Mouse (Mus musculus) heart, adult 18-20 months (tissue): ENCODE measurements around the gene Cela3a. TPM values are rescaled to one million over a fixed set of nuclear protein-coding genes. Genes with fewer than 3 reads are reported as not detected.
A peak's percentile ranks its signal among the peaks of the same experiment; 100 is the strongest.
"Not testable (repeated sequence)": the region's sequence is repeated elsewhere in the genome, so short reads cannot be mapped to it uniquely, and the experiment has no call there.

Experiments
- DNase-seq, 2 experiments: peaks; one replicate each; pipeline ENCODE4 v3.0.0; 2021 to 2022; ENCODE audit warnings: mixed read lengths in 1 of 2
- long read RNA-seq, 2 experiments: library from polyadenylated mRNA; stranded (forward); transcript quantifications; one replicate each; pipeline ENCODE4 v2.0.0; 2021
- total RNA-seq, 2 experiments: library from RNA; stranded (reverse); gene quantifications; 2 replicates each; pipeline ENCODE4 v1.2.3; 2021

Gene Cela3a
- total RNA-seq = not detected
- long read RNA-seq, experiment 1 = 0 reads
- long read RNA-seq, experiment 2 = 0 reads

DNA sequence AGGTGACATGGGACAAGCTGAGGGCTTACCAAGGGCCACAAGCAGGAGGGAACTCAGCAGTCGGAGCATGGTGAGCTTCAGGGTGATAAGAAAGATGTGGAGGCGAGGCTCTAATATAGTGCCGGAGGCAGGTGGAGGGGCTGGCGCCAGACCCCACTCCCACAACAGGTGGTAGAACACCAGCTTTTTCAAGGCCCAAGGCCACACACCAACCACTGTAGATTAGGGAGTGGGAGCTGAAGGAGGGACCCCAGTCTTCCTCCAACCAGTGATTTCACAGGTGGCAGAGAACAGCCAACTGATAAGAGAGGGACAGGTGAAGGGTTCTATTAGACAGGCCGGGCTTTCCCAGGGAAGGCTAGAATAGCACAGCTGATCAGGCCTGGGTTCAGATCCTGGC is at the start of gene Cela3a:
Gene Cela3a, minus strand, starts transcription at position 101 of the 400 bp plus-strand sequence.
- no peak for DNase-seq

DNA sequence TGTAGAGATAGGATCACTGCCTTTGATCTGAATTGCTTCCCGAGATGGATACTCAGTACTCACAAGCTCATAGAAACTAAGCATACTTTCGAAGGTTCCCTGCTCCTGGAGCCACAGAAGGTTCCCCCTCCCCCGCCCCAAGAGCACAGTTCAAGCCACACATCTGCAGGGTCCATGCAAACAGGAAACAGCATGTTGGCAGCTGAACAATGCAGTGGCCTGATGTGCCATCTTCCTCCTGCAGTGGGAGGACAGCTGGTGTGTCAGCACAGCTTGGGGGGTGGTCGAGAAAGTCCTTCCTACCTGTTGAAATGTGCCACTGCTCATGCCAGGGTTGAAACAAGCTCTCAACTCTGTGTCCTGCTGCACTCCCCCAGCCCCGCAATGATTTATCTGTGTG is 49.3 kb upstream of the Cela3a start:
- no peak for DNase-seq

GRCm38 (mm10) chr4:137458310-137458709 is 48.7 kb upstream of the Cela3a start:
- DNase-seq = no peak

DNA sequence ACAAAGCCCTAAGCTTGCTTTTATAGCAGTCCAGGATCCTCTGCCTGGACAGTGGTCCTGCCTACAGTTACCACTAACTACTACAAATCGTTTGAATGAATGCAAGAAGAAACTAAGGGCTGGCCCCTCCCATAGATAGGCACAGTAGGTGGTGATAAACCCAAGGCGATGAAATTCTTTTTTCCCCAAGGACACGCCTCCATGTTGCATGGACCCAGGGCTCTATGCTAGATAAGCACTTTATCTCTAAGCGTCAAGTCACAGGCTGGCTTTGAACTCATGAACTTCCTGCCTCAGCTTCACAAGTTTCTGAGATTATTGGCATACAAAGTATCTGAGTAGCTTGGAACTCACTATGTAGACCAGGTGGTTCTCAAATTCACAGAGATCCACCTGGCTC is 47.7 kb upstream of the Cela3a start:
- DNase-seq = no peak

GRCm38 (mm10) chr4:137456581-137456980 is 47.0 kb upstream of the Cela3a start:
- DNase-seq = no peak

DNA sequence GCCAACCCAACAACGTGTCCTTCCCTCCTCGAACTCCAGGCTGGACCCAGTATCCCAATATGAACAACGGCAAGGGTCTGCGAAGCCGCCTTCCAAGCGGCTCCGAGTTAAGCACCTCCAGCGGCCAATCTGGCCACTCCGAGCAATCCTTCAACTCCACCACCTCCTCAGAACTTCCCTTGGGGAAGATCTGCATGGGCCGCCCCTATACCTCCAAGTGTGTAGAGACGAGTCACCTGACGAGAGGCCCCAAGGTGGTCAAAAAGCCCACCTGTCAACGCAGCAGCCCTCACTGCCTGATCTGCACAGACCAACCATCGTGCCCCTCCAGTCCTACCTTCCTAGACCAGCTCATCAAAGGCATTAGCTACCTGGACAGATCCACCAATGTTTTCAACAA is 45.0 kb upstream of the Cela3a start:
- DNase-seq = no peak

GRCm38 (mm10) chr4:137453234-137453767 is 43.7 kb upstream of the Cela3a start, which contains the start of gene 1700013G24Rik:
1700013G24Rik (plus strand) TSS chr4:137453284.
- no peak for DNase-seq

- DNase-seq = no peak
These were observed 42.6 kb upstream of the Cela3a start for GRCm38 (mm10) chr4:137452190-137452589.

- DNase-seq = peak; percentile 61 to 68
These were observed 40.1 kb upstream of the Cela3a start for GRCm38 (mm10) chr4:137449715-137450114.

DNA sequence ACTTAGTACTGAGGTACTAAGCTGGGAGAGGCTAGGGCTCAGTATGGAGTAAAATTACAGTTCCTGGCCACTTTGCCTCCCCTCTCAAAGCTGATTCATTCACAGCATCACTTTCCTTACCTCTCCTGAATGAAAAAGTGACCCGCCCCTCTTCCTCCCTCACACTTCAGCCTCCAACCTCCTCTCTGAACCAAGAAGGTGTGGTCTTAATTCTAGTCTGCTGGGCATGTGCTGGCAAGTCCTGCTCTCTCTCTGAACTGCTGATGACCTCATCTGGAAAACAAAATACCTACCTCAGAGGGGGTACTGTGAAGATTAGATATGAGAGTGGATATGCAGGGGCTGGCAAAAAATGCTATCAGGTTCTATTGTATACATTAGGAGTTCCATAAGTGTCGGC is 39.5 kb upstream of the Cela3a start:
- DNase-seq = no peak

GRCm38 (mm10) chr4:137448641-137449040 is 39.0 kb upstream of the Cela3a start:
- no peak for DNase-seq

GRCm38 (mm10) chr4:137448197-137448596 is 38.6 kb upstream of the Cela3a start:
- DNase-seq = peak in 1 of 2 experiments; percentile 55

GRCm38 (mm10) chr4:137447363-137448196 is 38.0 kb upstream of the Cela3a start:
- peak; percentile 66 to 73 for DNase-seq

DNA sequence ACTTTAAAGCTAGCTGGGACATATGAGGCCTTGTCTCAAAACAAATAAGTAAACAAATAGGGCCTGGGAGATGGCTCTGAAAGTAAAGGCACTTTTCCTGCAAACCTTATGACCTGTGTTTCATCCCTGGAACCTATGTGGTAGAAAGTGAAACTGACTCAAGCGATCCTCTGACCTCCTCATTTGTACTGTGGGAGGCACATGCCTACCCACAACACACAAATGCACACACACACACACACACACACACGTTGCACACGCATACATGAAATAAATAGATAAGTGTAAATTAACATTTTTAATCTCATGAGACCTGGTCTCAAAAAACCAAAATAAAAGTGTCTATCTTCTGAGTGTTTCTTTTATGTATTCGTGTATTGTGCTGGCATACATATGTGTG is 36.3 kb upstream of the Cela3a start:
- DNase-seq = no peak

DNA sequence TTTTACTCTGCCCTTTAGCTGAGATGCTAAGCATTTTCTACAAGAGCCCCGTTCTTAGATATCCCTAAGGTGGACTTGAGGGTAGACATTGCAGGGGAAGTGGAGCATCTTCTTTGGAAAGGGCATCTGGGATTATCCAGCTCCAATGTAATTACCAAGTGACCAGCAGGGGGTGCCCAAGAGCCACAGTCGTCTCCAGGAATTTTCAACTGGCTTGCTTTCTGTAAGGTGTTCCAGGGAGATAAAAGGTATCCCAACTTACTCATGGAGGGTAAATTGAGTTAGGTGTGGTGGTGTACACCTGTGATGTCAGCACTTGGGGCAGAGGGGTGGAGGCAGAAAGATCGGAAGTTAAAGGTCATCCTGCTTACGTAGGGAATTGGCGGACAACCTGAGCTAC is 34.0 kb upstream of the Cela3a start:
- peak; percentile 61 to 93 for DNase-seq

DNA sequence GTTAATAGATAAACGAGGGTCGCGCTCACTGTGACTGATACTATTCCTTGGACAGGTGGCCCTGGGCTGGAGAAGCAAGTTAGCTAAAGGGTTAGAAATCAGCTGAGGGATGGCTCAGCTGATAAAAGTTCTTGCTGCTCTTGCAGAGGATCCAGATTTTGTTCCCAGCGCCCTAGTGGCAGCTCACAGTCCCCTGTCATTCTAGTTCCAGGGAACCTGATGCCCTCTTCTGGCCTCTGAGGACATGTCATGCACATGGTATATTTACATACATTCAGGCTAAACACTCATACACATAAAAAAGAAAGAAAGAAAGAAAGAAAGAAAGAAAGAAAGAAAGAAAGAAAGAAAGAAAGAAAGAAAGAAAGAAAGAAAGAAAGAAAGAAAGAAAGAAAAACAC is 31.7 kb upstream of the Cela3a start:
- DNase-seq = no peak

DNA sequence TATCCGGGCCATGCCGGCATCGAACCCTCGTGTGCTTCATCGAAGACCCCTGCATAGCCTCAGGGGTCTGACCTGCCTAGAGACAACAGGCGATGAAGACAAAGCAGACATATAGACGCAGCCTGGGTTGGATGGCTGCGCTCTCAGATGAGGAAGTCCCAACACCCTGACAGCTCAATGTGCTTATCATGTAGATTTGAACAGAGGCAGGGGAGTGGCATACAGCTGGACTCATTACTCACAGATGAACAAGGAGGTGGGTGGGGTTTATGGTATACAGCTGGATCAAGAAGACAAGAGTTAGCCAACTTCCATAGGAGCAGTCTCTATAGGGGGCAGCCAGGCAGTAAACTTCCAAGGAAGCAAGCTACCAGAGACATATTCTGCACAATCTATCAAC is 29.3 kb upstream of the Cela3a start:
- no peak for DNase-seq

- no peak for DNase-seq
These were observed 27.5 kb upstream of the Cela3a start for GRCm38 (mm10) chr4:137436979-137437669.

DNA sequence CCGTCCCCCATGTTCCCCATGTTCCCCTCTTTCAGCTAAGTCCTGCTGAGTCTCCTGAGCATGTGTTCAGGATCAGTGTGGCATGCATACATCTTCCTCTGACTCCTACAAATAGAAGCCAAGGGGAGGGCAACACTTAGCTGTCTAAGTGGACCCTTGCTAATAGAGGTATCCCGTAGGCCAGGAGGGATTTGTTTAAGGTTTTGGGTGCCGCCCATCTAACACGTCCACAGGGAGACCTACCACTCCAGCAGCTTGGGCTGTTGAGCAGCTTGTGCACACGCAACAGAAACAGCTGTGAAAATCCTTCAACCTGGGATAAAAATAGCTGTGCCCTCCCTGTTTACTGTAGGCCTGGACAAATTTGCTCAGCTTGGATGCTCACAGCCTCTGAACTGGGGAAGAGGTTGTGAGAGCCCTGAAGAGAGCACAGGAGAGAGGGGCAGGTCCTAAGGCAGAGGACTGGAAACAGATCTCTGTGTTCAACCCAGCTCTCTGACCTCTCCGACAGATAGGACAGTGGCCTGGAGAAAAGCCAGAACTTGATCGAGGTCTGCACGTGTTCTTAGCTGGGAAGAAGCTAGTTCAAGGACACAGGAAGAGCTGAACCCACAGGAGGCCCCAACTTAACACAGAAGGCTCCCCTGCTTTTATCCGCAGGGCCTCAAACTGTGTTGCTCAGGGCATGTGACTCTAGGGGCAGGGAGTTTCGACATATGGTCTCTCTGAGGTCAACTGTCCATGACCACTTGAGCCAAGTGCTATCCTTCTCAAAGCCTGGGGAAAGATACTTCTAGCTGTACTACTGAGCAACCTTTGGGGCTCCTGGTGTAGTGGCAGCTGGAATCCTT is 23.3 kb upstream of the Cela3a start:
- DNase-seq = not testable (repeated sequence)

DNA sequence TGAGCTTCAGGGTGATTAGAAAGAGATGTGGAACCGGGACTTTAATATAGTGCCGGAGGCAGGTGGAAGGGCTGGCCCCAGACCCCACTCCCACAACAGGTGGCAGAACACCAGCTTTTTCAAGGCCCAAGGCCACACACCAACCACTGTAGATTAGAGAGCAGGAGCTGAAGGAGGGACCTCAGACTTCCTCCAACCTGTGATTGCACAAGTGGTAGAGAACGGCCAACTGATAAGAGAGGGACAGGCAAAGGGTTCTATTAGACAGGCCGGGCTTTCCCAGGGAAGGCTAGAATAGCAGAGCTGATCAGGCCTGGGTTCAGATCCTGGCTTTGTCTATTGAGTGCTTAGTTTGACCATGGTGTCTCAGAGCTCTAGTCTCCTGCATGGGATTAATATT is 20.9 kb upstream of the Cela3a start, which contains the start of gene Cela3b:
Gene Cela3b, minus strand, starts transcription at position 39 of the 400 bp plus-strand sequence.
- peak in 1 of 2 experiments; percentile 33 for DNase-seq

DNA sequence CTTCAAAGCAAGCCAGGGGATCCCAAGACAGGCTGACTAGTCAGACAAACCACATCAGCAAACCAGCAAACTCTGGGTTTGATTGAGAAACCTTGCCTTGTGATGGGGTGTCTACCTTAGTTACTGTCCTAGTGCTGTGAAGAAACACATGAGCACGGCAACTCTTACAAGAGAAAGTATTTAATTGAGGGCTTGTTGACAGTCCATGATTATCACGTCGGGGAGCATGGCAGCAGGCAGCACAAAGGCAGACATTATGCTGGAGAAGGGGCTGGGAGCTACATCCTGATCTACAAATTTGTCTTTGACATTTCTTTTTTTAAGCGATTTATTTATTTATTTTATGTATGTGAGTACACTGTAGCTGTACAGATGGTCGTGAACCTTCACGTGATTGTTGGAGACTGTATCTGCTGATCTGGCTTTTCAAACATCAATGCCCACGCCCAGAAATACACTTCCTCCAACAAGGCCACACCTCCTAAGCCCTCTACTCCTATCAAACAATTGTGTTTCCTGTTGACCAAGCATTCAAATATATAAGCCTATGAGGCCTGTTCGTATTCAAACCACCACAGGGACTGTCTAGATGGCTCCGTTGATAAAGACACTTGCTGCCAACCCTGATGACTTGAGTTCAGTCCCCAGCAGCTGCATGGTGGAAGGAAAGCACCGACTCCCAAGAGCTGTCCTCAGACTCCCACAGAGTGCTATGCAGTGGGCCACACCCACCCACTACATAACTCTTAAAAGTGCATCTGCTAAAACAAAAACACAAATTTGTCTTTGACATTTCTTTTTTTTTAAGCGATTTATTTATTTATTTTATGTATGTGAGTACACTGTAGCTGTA is 8.3 kb upstream of the Cela3a start:
- no peak for DNase-seq
